Mouse (Mus musculus) ES-Bruce4 (cell line): ENCODE results near the gene Calml3.

ENCODE experiments used
- CTCF ChIP-seq: IDR thresholded peaks from one replicate; pipeline ENCODE4 v1.8.1; 2011; ENCODE audit warnings: low read depth, low read length
- EP300 ChIP-seq: IDR thresholded peaks from 2 replicates; pipeline ENCODE4 v1.6.1; 2011; ENCODE audit warnings: low read depth, low read length; ENCODE audit not compliant: insufficient read depth
- POLR2A ChIP-seq: IDR thresholded peaks from one replicate; pipeline ENCODE4 v1.8.1; 2011; ENCODE audit warnings: low read length; ENCODE audit not compliant: insufficient read depth

- no peak for TF ChIP-seq CTCF
- no peak for TF ChIP-seq POLR2A
- no peak for TF ChIP-seq EP300
These were observed 18.0 kb upstream of the Calml3 start for GRCm38 (mm10) chr13:3822105-3822504.
